In the genomic region with DNA sequence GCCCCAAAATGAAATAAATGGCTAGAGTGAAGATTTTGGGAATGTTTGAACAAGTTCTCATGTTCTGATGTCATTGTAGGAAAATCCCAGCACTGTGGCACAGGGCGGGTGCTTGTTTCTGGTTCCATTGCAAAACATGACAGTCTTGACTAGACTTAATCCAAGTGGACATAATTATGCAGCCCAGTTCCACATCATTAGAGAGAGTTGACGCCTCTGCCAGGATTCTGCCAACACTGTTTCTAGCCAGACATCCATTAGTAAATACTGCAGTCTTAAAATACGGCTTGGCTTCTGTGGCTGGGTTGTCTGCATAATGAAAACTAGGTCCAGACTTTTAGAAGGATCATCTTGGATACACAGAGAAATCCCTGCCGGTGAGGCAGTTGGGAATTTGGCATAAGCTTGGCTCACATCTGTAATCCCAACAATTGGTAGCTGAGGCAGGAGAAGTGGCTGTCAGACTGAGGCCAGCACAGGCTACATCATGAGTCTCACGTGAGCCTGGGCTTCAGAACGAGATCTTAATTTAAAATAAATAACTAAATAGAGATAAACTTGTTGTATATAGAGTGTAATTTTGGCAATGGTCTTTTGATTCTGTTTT, we compare ENCODE assay signal across 9 mouse cellular contexts. TPM values are rescaled to one million over a fixed set of nuclear protein-coding genes. Genes with fewer than 3 reads are reported as not detected.
DNase-seq lines count a peak whose midpoint lies in the region; ATAC-seq lines count a peak whose summit lies in the region.
"Had no signal": no experiment of that assay in that cellular context is flagged by ENCODE, and none has a peak within 500 bp of the region (broad histone marks: within the 10 kb centered on the region; RNA-seq: fewer than 3 reads in every experiment).

No protein-coding gene starts in this region.

- 34% methylated on average over 6 of the region's 6 CpGs for WGBS in forebrain, embryonic 16.5 days

- ATAC-seq in forebrain, embryonic 16.5 days = peak; percentile 94

- no peaks in the 10 kb centered on the region for H3K27me3 ChIP-seq in forebrain, embryonic 16.5 days (replicated peaks; ENCODE audit: control insufficient read depth, insufficient read depth, low read length)
- H3K27me3 ChIP-seq: midbrain, embryonic 12.5 days had no signal

- H3K4me2 ChIP-seq in forebrain, embryonic 16.5 days (ENCODE audit: low read length) = no peak overlapping the region
- H3K4me2 ChIP-seq: midbrain, embryonic 12.5 days had no signal

- intact Hi-C loops in heart, postnatal 10 days (cut with DNase I) = no loop called here

- no peak overlapping the region for H3K9ac ChIP-seq in forebrain, embryonic 16.5 days (replicated peaks; ENCODE audit: low read depth, low read length)
- H3K9ac ChIP-seq: midbrain, embryonic 12.5 days had no signal

- peaks cover 8% of the 10 kb centered on the region for H3K4me1 ChIP-seq in forebrain, embryonic 16.5 days (replicated peaks; ENCODE audit: control insufficient read depth, insufficient read depth, low read length)
- H3K4me1 ChIP-seq: midbrain, embryonic 12.5 days had no signal

- H3K36me3 ChIP-seq in forebrain, embryonic 16.5 days (ENCODE audit: control insufficient read depth, insufficient read depth) = no peaks in the 10 kb centered on the region
- H3K36me3 ChIP-seq: midbrain, embryonic 12.5 days had no signal

- H3K27ac ChIP-seq in forebrain, embryonic 16.5 days (ENCODE audit: low read length) = no peak overlapping the region
- H3K27ac ChIP-seq: midbrain, embryonic 12.5 days had no signal

- no peaks in the 10 kb centered on the region for H3K9me3 ChIP-seq in forebrain, embryonic 16.5 days (ENCODE audit: control insufficient read depth, low read length)
- H3K9me3 ChIP-seq: midbrain, embryonic 12.5 days had no signal

- no peak overlapping the region for H3K4me3 ChIP-seq in forebrain, embryonic 16.5 days (replicated peaks; ENCODE audit: low read length)
- H3K4me3 ChIP-seq: midbrain, embryonic 12.5 days had no signal

- peak; percentile 21 to 37 for DNase-seq in heart, postnatal 10 days
- DNase-seq in heart, postnatal 4 days = no peak
- DNase-seq in retina, postnatal 1 day = peak; percentile 35
- no peak for DNase-seq in retina, embryonic 14.5 days (ENCODE audit: low spot score)
- DNase-seq in lung, postnatal 4 days = peak; percentile 60 to 74
- no peak for DNase-seq in thymus, postnatal 10 days (ENCODE audit: low spot score in 2 of 2)
- DNase-seq: layer of hippocampus, postnatal 36 days had no signal

RNA-seq across cellular contexts. Expression of a gene that starts 34.1 kb away (rescaled TPM):
- total RNA-seq in heart, postnatal 10 days (2021) = 100 to 1,000 TPM; 218 to 284 TPM
- 100 to 1,000 TPM; 274 to 301 TPM for total RNA-seq in heart, postnatal 4 days (2021)
- polyA plus RNA-seq in forebrain, embryonic 16.5 days (2015; fragmentation: Nextera tagmentation; extraction: Ambion mirVana) = 41.7 and 51.2 TPM in 2 replicates

Comparison
In these comparisons a context has a peak if more than half of its experiments do, and no peak if none do; other contexts are left out.
1. DNase-seq: peak in heart, postnatal 10 days (2 of 2), retina, postnatal 1 day (single experiment) and lung, postnatal 4 days (2 of 2); none in heart, postnatal 4 days (single experiment), retina, embryonic 14.5 days (single experiment) and thymus, postnatal 10 days (0 of 2).